Mouse (Mus musculus) bone marrow, adult 2 months (tissue): Measurements from ENCODE around the gene Kcmf1.

Source experiments
- CTCF ChIP-seq: fragments of 200-500 bp; IDR thresholded peaks from 2 replicates; pipeline ENCODE4 v1.5.1; 2011; ENCODE audit warnings: low read length, control low read depth; ENCODE audit not compliant: control insufficient read depth, insufficient read depth
- POLR2A ChIP-seq: fragments of 200-500 bp; IDR thresholded peaks from 2 replicates; pipeline ENCODE4 v1.6.1; 2011; ENCODE audit warnings: low read depth, mild to moderate bottlenecking, control low read depth, low read length, borderline replicate concordance; ENCODE audit not compliant: control insufficient read depth

GRCm38 (mm10) chr6:72831858-72832257 lies 67.9 kb downstream of the Kcmf1 start:
- no peak for TF ChIP-seq POLR2A
- no peak for TF ChIP-seq CTCF
